Mouse (Mus musculus): ENCODE measurements around the gene Orc4. TPM values are rescaled to one million over a fixed set of nuclear protein-coding genes. Genes with fewer than 3 reads are reported as not detected.
"Not testable (repeated sequence)": the region's sequence is repeated elsewhere in the genome, so short reads cannot be mapped to it uniquely, and the experiment has no call there.

The Orc4 gene
- total RNA-seq (2015) (87.5 and 97.5 TPM in 2 replicates), total RNA-seq (2017) (130 and 131 TPM in 2 replicates)

GRCm38 (mm10) chr2:48950252-48950315 lies at the start of gene Orc4:
Gene Orc4 (minus strand): TSS chr2:48950277.
- no peak for ATAC-seq (ENCODE audit: poor library complexity, severe bottlenecking)

- ATAC-seq (ENCODE audit: poor library complexity, severe bottlenecking): no peak
These were observed 40.2 kb upstream of the Orc4 start for GRCm38 (mm10) chr2:48990322-48990721.

DNA sequence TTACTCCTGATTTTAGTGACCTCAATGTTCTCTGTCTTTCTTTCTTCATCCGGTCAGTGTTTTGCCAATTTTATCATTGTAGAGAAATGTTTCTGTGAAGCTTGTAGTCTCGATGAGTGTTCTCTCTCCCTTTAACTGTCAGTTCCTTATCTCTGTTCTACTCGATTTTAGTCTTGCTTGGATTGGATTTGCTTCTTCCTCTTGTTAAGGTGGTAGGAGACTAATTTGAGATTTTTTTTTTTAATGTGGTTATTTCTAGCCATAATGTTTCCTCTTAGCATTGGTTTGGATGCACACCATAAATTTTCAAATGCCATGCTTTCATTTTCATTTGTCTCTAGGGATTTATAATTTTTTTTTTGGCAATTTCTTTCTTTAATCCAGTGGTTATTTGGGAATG lies 28.8 kb upstream of the Orc4 start:
- no peak for ATAC-seq (ENCODE audit: poor library complexity, severe bottlenecking)

- ATAC-seq (ENCODE audit: poor library complexity, severe bottlenecking): no peak
These were observed 6.5 kb upstream of the Orc4 start for GRCm38 (mm10) chr2:48956591-48956990.

GRCm38 (mm10) chr2:48950316-48950880 lies 321 bp upstream of the Orc4 start:
- no peak for ATAC-seq (ENCODE audit: poor library complexity, severe bottlenecking)

- peak; percentile 16 for ATAC-seq (ENCODE audit: poor library complexity, severe bottlenecking)
These were observed 280 bp downstream of the Orc4 start for GRCm38 (mm10) chr2:48949743-48950251.

DNA sequence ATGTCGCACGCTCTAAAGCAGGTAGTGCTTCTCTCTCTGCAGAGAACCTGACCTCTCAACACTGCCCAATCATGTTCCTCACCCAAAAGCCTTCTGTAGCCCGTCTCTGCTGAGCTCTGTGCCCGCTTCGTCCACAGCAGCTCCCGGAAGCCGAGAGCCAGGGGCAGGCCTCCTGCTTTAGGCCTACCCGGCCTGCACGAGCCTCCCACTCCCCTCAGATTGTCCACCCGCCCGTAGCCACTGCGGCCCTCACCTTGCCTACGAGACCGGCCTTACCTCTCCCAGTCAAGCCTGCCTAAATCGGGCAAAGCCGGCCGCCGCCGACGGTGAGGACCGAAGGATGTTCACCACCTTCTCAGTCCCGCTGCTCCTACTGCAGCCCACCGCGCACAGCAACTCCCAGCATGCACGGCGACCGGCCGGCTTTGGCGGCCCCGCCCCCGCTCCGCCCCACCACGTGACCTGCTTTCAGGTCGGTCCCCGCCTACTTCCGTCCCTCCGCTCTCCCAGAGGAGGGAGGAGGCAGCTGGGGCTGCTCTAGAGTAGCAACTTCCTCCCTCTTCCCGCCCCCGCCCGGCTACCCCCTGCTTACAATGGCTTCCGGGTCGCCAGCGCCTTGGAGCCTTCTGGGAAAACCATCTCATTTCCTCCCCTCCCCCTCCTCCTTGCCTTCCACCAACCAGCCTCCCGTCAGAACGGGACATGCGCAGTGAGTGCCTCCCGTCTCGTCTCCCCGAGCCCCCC lies 1.1 kb downstream of the Orc4 start, which contains the start of gene Mbd5:
Gene Mbd5, plus strand, starts transcription at position 668 of the 744 bp plus-strand sequence.
- peak; percentile 95 for ATAC-seq (ENCODE audit: poor library complexity, severe bottlenecking)

GRCm38 (mm10) chr2:48947761-48948160 lies 2.3 kb downstream of the Orc4 start:
- ATAC-seq (ENCODE audit: poor library complexity, severe bottlenecking): no peak

DNA sequence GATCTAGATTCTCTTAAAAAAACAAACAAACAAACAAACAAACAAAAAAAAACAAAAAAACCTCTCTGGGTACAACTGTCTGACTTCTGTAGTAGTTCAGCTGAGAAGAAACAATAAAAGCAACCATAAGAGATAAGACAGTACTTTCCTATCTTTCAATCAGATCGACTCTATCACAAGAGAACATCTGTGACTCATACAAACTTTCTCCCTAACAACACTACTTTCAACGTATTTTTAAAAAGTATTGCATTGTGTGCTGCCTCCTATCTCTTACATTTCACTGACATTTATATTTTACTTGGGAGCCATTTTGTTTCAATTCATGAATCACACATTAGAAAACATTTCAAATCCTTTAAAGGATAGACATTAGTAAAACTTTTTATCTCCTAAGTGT lies 15.0 kb downstream of the Orc4 start:
- no peak for ATAC-seq (ENCODE audit: poor library complexity, severe bottlenecking)

DNA sequence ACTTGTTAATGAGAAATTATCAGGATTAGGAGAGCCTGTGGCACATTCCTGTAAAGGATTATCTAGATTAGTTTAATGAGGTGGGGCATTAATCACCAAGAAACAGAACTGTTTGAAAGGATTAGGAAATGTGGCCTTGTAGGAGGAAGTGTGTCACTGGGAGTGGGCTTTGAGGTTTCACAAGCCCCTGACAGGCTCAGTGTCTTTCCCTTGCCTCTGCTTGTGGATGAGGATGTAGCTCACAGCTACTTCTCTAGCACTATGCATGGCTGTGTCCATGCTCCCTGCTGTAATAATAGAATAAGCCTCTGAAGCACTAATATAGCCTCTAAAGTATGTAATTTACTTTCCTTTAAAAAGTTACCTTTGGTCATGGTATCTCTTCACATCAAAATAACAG lies 34.2 kb downstream of the Orc4 start:
- peak; percentile 90 for ATAC-seq (ENCODE audit: poor library complexity, severe bottlenecking)

DNA sequence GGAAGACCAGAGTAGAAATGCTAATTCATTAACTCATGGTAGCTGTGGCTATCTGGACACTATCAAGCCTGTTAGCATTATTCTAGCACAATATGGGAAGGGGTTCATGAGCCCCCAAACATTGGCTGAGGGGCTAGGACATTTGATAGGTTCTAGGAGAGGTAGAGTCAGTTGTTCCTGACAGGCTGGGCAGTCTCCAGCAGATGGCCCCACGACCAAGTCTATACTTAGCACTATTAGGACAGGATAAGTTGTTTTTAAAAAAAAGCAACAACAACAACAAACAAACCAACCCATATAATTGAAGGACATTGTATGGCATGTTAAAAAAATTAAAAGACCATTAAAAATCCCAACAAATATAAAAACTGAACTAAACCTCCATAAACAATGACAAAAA lies 35.9 kb downstream of the Orc4 start:
- no peak for ATAC-seq (ENCODE audit: poor library complexity, severe bottlenecking)

DNA sequence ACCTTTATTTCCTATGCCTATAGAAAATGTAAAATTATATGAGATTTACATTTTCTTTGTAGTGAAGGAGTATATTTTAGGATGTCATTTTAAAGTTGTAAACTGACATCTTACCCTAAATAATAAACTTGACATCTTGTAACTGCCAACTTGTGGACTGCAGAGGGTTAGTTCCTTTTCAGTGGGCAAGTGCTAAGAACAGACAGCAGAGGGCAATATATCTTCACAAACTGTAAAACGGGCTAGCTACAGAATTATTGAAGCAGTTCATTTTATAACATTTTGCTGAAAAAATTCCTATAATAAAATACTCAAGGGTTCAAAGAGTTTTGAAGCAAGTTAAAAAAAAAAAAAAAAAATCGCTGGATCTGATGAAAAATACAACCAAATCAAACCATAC lies 41.2 kb downstream of the Orc4 start:
- ATAC-seq (ENCODE audit: poor library complexity, severe bottlenecking): peak; percentile 52; the same call in 1 of the 2 replicates

- ATAC-seq (ENCODE audit: poor library complexity, severe bottlenecking): no peak
These were observed 54.9 kb downstream of the Orc4 start for GRCm38 (mm10) chr2:48895186-48895585.

- peak; percentile 81 for ATAC-seq (ENCODE audit: poor library complexity, severe bottlenecking)
These were observed 64.1 kb downstream of the Orc4 start for GRCm38 (mm10) chr2:48885945-48886344.

DNA sequence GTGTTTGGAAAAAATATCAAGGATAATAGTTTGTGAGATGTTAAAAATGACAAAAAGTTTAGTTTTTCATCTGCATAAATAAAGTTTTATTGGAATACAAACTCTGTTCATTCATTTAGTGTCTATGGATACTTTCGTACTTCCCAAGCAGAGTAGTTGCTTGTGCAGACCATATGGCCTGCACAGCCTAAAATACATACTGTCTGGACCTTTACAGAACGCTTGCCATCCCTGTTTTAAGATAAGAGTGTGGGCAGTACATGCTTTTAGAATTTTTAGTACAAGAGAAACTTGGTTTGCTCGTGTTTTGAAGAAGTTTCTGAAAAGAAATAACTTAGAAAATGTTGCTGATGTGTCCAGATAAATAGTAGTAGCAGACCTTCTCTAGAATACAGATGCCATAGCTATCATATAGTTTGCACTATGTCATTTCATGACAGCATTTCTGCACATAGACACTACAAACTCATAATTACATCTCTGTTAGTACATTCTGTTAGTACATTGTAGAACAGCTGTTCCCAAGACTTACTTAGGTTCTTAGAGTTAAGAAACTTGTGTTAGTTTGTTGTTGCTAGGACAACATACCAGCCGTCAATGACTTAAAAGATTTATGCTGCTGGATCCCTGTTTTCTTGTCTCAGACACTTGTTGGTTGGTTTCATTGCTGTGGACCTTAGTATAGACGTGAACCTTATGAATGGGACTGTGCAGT lies 81.7 kb downstream of the Orc4 start:
- no peak for ATAC-seq (ENCODE audit: poor library complexity, severe bottlenecking)

GRCm38 (mm10) chr2:48865596-48865995 lies 84.5 kb downstream of the Orc4 start:
- ATAC-seq (ENCODE audit: poor library complexity, severe bottlenecking): not testable (repeated sequence)

Other genes starting within 250 kb of the Orc4 start
- 3.4 and 4.1 TPM in 2 replicates for gene Acvr2a, start 136.2 kb downstream of the Orc4 start, total RNA-seq (2015)
- gene Acvr2a, start 136.2 kb downstream of the Orc4 start, total RNA-seq (2017): 3.9 and 4.7 TPM in 2 replicates
- 28.3 and 31.9 TPM in 2 replicates for gene Mbd5, start 769 bp downstream of the Orc4 start, total RNA-seq (2015)
- gene Mbd5, start 769 bp downstream of the Orc4 start, total RNA-seq (2017): 16.8 and 21.3 TPM in 2 replicates

All from megakaryocyte, adult 5-6 weeks (primary cell).